Mouse (Mus musculus) forebrain, embryonic 14.5 days (tissue): Measurements from ENCODE around the gene Irgq. TPM values are rescaled to one million over a fixed set of nuclear protein-coding genes. Genes with fewer than 3 reads are reported as not detected.

Experiments
- ATAC-seq: fragments of 200-750 bp; cut with Nextera tagmentation; 2 replicates; pipeline ENCODE4 v1.8.0; 2017; ENCODE audit warnings: mild to moderate bottlenecking, moderate library complexity
- DNase-seq: peaks from one replicate; pipeline ENCODE4 v3.0.0-alpha.2; 2015; ENCODE audit warnings: low spot score
- H3K27ac ChIP-seq: fragments of 300-500 bp; sonication (generic); 2 replicates; pipeline ENCODE4 v1.5.1; 2014; ENCODE audit warnings: low read depth, mild to moderate bottlenecking, control low read depth, low read length, moderate library complexity
- H3K27me3 ChIP-seq: fragments of 300-500 bp; sonication (generic); replicated peaks from 2 replicates; pipeline ENCODE4 v1.6.1; 2014; ENCODE audit warnings: low read length, control low read depth, mixed read lengths; ENCODE audit not compliant: control insufficient read depth, insufficient read depth
- H3K36me3 ChIP-seq: fragments of 300-500 bp; sonication (generic); 2 replicates; pipeline ENCODE4 v1.6.1; 2014; ENCODE audit warnings: low read length, control low read depth; ENCODE audit not compliant: control insufficient read depth, insufficient read depth
- H3K4me1 ChIP-seq: fragments of 300-500 bp; sonication (generic); 2 replicates; pipeline ENCODE4 v1.6.1; 2014; ENCODE audit warnings: antibody characterized with exemption, low read length, control low read depth; ENCODE audit not compliant: control insufficient read depth, insufficient read depth
- H3K4me2 ChIP-seq: fragments of 300-500 bp; sonication (generic); 2 replicates; pipeline ENCODE4 v1.6.1; 2014; ENCODE audit warnings: mild to moderate bottlenecking, control low read depth, low read length
- H3K4me3 ChIP-seq: fragments of 300-500 bp; sonication (generic); 2 replicates; pipeline ENCODE4 v1.5.1; 2014; ENCODE audit warnings: low read depth, low read length, control low read depth
- H3K9ac ChIP-seq: fragments of 300-500 bp; sonication (generic); 2 replicates; pipeline ENCODE4 v1.6.1; 2014; ENCODE audit warnings: mild to moderate bottlenecking, low read length, control low read depth, moderate library complexity
- H3K9me3 ChIP-seq: fragments of 300-500 bp; sonication (generic); replicated peaks from 2 replicates; pipeline ENCODE4 v1.6.1; 2016; ENCODE audit warnings: low read length, control low read depth, mixed read lengths; ENCODE audit not compliant: control insufficient read depth
- WGBS: fragments of 180-500 bp; shearing (Covaris S2); extraction: QIAGEN DNeasy Blood & Tissue Kit; methylation state at CpG from one replicate; pipeline ENCODE4 v1.1.7; 2014; 5-methylcytosine and 5-hydroxymethylcytosine counted together
- polyA plus RNA-seq: library from polyadenylated mRNA; unstranded; fragments of >200 nt; fragmentation: Nextera tagmentation; extraction: Ambion mirVana; gene quantifications from 2 replicates; pipeline ENCODE4 v1.2.1, GENCODE M21; 2014

The Irgq gene
- polyA plus RNA-seq, 1 experiment from 2014 or later: 19.5 TPM

GRCm38 (mm10) chr7:24488303-24488702 is 42.2 kb upstream of the Irgq start:
- 86% methylated on average over 8 of the region's 8 CpGs for WGBS
- Histone ChIP-seq H3K9me3 (no peaks in the 10 kb centered on the region), H3K4me2 (no peak overlapping the region), H3K27ac (no peak overlapping the region), H3K27me3 (no peaks in the 10 kb centered on the region), H3K4me3 (no peak overlapping the region), H3K36me3 (peaks cover 7% of the 10 kb centered on the region; the same call in 1 of the 2 replicates), H3K4me1 (peaks cover 38% of the 10 kb centered on the region), H3K9ac (no peak overlapping the region)
- no peak for ATAC-seq
- no peak for DNase-seq

DNA sequence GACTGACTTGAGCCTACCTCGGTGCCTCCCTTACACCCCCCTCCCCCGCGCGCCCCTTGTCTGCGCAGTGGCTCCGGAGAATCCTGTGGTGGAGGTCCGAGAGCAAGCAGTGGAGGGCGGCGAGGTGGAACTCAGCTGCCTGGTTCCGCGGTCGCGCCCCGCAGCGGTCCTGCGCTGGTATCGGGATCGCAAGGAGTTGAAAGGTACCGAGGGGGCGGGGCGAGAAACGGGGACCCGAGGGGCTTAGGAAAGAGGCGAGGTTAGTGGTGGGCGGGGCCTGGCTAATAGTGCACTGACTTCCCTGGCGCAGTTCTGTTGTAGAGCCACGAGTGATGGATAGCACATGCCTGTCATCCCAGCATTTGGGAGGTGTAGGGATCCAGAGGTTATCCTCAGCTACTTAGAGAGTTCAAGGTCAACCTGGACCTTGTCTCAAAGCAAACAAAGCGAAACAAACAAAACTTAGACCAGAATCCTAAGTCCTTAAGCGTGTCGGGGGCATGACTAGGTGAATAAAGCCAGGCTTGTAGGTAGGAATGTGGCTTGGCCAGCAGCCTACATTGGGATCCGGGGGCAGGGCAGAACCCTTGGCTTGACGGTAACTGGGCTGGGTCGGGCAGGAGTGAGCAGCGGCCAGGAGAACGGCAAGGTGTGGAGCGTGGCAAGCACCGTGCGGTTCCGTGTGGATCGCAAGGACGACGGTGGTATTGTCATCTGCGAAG is 30.5 kb upstream of the Irgq start:
- H3K4me2 ChIP-seq: no peak overlapping the region
- 26% methylated on average over 43 of the region's 43 CpGs for WGBS

GRCm38 (mm10) chr7:24500929-24501328 is 29.6 kb upstream of the Irgq start:
- peak; percentile 29 for DNase-seq
- Histone ChIP-seq H3K27ac (no peak overlapping the region), H3K4me2 (no peak overlapping the region), H3K36me3 (peaks cover 48% of the 10 kb centered on the region), H3K4me3 (no peak overlapping the region), H3K9me3 (no peaks in the 10 kb centered on the region), H3K9ac (no peak overlapping the region), H3K4me1 (peaks cover 18% of the 10 kb centered on the region), H3K27me3 (no peaks in the 10 kb centered on the region)
- 37% methylated on average over 7 of the region's 7 CpGs for WGBS
- ATAC-seq: no peak

More for the DNA sequence above, 30.5 kb upstream of the Irgq start:
- DNase-seq (no peak), ATAC-seq (no peak)
- no peak overlapping the region for H3K9ac ChIP-seq
- H3K36me3 ChIP-seq: peaks cover 48% of the 10 kb centered on the region
- H3K9me3 ChIP-seq: no peaks in the 10 kb centered on the region
- H3K27ac ChIP-seq: no peak overlapping the region
- H3K4me3 ChIP-seq: no peak overlapping the region
- peaks cover 9% of the 10 kb centered on the region for H3K4me1 ChIP-seq
- H3K27me3 ChIP-seq: no peaks in the 10 kb centered on the region

GRCm38 (mm10) chr7:24501492-24501891 is 29.0 kb upstream of the Irgq start:
- Histone ChIP-seq H3K9ac (no peak overlapping the region), H3K9me3 (no peaks in the 10 kb centered on the region), H3K27ac (no peak overlapping the region), H3K4me3 (no peak overlapping the region), H3K27me3 (no peaks in the 10 kb centered on the region), H3K4me1 (peaks cover 21% of the 10 kb centered on the region), H3K4me2 (no peak overlapping the region), H3K36me3 (peaks cover 48% of the 10 kb centered on the region)
- WGBS: 58% methylated on average over 21 of the region's 21 CpGs
- DNase-seq (no peak), ATAC-seq (no peak)

GRCm38 (mm10) chr7:24504004-24504403 is 26.5 kb upstream of the Irgq start:
- no peak overlapping the region for H3K4me3 ChIP-seq
- peaks cover 46% of the 10 kb centered on the region for H3K36me3 ChIP-seq
- H3K9ac ChIP-seq: peak overlapping the region; percentile 29; the same call in 1 of the 2 replicates
- peaks cover 28% of the 10 kb centered on the region for H3K4me1 ChIP-seq
- H3K4me2 ChIP-seq: no peak overlapping the region
- H3K27ac ChIP-seq: no peak overlapping the region
- 23% methylated on average over 10 of the region's 10 CpGs for WGBS
- DNase-seq (no peak), ATAC-seq (no peak)
- H3K27me3 ChIP-seq: no peaks in the 10 kb centered on the region
- no peaks in the 10 kb centered on the region for H3K9me3 ChIP-seq

GRCm38 (mm10) chr7:24504868-24505267 is 25.6 kb upstream of the Irgq start:
- H3K27ac ChIP-seq: peak overlapping the region; percentile 100; the same call in 1 of the 2 replicates
- no peaks in the 10 kb centered on the region for H3K27me3 ChIP-seq
- H3K4me2 ChIP-seq: peak overlapping the region; percentile 71; the same call in 1 of the 2 replicates
- no peak for ATAC-seq
- H3K9ac ChIP-seq: peak overlapping the region; percentile 93; the same call in 1 of the 2 replicates
- H3K36me3 ChIP-seq: peaks cover 37% of the 10 kb centered on the region
- WGBS: 35% methylated on average over 4 of the region's 4 CpGs
- peaks cover 28% of the 10 kb centered on the region for H3K4me1 ChIP-seq
- 0 out of 2 replicates have a peak overlapping the region, but pooled peaks have one; percentile 61 for H3K4me3 ChIP-seq
- no peak for DNase-seq
- H3K9me3 ChIP-seq: no peaks in the 10 kb centered on the region

GRCm38 (mm10) chr7:24505447-24506064 is 24.9 kb upstream of the Irgq start:
- Histone ChIP-seq H3K4me3 (peak overlapping the region; percentile 61), H3K9me3 (no peaks in the 10 kb centered on the region), H3K27ac (peak overlapping the region; percentile 100), H3K9ac (peak overlapping the region; percentile 93; the same call in 1 of the 2 replicates), H3K4me1 (peaks cover 28% of the 10 kb centered on the region), H3K4me2 (peak overlapping the region; percentile 71), H3K27me3 (no peaks in the 10 kb centered on the region), H3K36me3 (peaks cover 35% of the 10 kb centered on the region)
- WGBS: 5% methylated on average over 15 of the region's 15 CpGs
- no peak for ATAC-seq
- DNase-seq: peak; percentile 60

DNA sequence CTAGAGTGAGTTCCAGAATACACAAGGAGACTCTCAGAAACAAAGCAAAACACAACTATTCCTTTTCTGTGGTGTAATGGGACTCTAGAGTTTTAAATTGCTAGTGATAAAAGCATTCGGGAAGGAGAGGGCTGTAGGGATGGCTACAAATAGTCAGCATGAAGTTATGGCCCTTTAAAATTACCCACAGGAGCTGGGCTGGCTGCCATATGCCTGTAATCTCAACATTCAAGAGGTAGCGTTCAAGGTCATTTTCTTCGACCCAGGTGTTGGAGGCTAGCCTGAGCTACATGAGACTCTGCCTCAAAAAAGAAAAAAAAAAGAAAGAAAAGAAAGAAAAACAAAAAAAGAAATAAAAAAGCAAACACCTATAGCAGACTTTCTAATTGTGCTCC is 24.4 kb upstream of the Irgq start:
- Histone ChIP-seq H3K9ac (peak overlapping the region; percentile 93), H3K36me3 (peaks cover 35% of the 10 kb centered on the region), H3K4me3 (peak overlapping the region; percentile 61), H3K4me1 (peaks cover 28% of the 10 kb centered on the region), H3K9me3 (no peaks in the 10 kb centered on the region), H3K4me2 (peak overlapping the region; percentile 71), H3K27me3 (no peaks in the 10 kb centered on the region), H3K27ac (peak overlapping the region; percentile 100)
- DNase-seq (no peak), ATAC-seq (no peak)
- WGBS: 5% methylated on average over 3 of the region's 3 CpGs

- no peaks in the 10 kb centered on the region for H3K27me3 ChIP-seq
- DNase-seq (peak; percentile 87), ATAC-seq (peak; percentile 11; the same call in 1 of the 2 replicates)
- H3K9ac ChIP-seq: peak overlapping the region; percentile 93
- H3K4me1 ChIP-seq: peaks cover 28% of the 10 kb centered on the region
- peak overlapping the region; percentile 71 for H3K4me2 ChIP-seq
- WGBS: 0% methylated on average over 12 of the region's 12 CpGs
- peak overlapping the region; percentile 100 for H3K27ac ChIP-seq
- H3K9me3 ChIP-seq: no peaks in the 10 kb centered on the region
- H3K4me3 ChIP-seq: peak overlapping the region; percentile 61
- peaks cover 35% of the 10 kb centered on the region for H3K36me3 ChIP-seq
Observed at GRCm38 (mm10) chr7:24506476-24506837, 24.0 kb upstream of the Irgq start.
